Mouse (Mus musculus): ENCODE results near the gene Ramp2.

DNA sequence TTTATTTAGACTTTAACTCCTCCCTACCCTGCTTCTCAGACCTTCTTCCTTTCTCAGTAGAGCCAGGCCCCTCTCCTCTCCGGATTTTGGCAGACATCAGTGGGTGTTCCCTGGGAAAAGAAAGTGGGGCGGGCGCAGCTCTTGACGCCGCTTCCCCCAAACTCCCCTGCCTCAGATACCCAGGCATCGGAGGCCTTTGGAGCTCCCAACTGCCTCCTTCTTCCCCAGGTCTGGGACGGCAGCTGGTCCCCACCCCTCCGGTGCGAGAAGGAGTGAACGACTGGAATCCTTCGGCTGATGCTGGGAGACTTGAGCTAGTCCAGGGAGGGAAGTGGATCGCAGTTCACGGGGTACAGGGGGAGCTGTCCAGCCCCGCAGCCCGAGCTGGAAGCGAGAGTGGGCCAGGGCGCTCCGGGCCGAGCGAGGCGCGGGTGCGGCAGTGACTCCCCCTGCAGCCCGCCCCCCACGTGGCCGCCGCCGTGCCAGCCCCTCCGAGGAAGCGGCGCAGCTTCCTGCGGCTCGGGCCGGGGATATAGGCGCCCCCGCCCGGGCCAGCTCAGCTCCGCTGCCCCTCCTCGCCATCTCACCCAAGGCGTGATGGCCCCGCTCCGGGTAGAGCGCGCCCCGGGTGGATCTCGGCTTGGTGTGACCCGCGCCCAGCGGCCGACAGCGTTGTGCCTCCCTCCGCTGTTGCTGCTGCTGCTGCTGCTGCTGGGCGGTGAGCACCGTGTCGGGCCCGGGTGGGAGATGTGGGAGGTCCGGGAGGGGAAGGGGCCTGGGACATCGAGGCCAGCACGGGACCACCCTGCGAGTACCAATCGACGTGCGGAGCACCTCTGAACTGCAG is at the start of gene Ramp2:
- TF ChIP-seq CTCF (IDR thresholded peaks at IDR 0.05; ENCODE audit: low read depth) (no peak; the same call in 1 of the 2 replicates), EP300 (optimal IDR thresholded peaks at IDR 0.05) (no peak)

Data from stomach, postnatal 0 days (tissue).